Mouse (Mus musculus) E14TG2a.4 (cell line): ENCODE data around the gene Wfdc10.

Source experiments
- CTCF ChIP-seq: conservative IDR thresholded peaks from 2 replicates; pipeline ENCODE4 v1.5.1; 2014; ENCODE audit warnings: low read length
- POU5F1 ChIP-seq: IDR thresholded peaks from 2 replicates; pipeline ENCODE4 v1.6.1; 2014; ENCODE audit warnings: low read length, borderline replicate concordance

GRCm38 (mm10) chr2:164673987-164674386 is 18.1 kb downstream of the Wfdc10 start, which contains the start of gene Wfdc11:
- TF ChIP-seq CTCF (no peak), POU5F1 (no peak)
